ENCODE assay signal across 7 mouse cellular contexts in the genomic region with DNA sequence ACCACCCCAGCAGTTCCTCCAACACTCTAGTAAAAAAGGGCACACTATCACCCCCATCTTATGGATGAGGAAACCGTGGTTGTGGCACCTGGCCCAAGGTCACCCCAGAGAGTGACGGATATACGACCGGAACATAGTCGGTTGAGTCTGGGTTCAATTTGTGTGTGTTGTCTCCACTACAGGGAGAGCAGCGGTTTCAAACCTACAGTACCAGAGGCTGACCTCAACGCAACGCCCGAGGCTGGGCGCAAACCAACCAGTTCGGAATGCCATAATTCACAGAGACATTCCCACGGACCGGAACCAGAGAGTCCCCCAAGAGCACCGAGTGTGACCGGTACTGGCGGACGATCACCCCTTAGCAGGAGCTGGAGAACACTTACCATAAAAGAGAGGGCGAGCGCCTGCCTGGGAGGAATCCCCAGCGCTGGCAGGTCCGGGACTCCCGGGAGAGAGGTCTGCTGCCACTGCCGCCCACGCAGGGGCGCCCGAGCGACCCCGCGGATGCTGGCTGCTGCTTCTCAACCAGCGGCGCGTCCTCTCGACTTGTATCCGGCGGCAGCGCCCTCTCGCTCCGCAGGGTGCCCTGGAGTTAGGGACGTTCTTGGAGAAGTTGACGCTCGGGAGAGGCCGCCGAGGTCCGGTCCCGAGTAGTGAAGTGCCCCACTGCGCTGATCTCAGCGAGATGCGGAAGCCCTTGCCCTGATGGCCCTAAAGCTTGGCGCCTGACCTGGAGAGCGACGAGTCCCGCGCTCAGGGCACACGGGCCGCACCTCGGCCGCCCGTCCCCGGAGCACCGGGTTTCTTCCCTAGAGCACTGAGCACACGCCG. TPM values are rescaled to one million over a fixed set of nuclear protein-coding genes. Genes with fewer than 3 reads are reported as not detected.
DNase-seq lines count a peak whose midpoint lies in the region; ATAC-seq and TF ChIP-seq lines count a peak whose summit lies in the region.

No protein-coding gene starts in this region.

- WGBS in hindbrain, postnatal 0 days, result under 1% methylated on average over 62 of the region's 62 CpGs

- H3K4me3 ChIP-seq in cortical plate, adult 2 months (ENCODE audit: insufficient read depth, low read length), result peak overlapping the region; percentile 31
- H3K4me3 ChIP-seq in hindbrain, postnatal 0 days (ENCODE audit: low read length), result peak overlapping the region; percentile 65

- TF ChIP-seq CTCF in cortical plate, adult 2 months (IDR thresholded peaks at IDR 0.05; ENCODE audit: extremely low read depth, insufficient read depth, low read length), result no peak
- peak; percentile 56 for TF ChIP-seq CTCF in hindbrain, postnatal 0 days (IDR thresholded peaks at IDR 0.05; ENCODE audit: low read depth)

- peak; percentile 41 for ATAC-seq in hindbrain, postnatal 0 days
- peak; percentile 33 for ATAC-seq in megakaryocyte progenitor cell, adult 5-6 weeks (replicated peaks; ENCODE audit: poor library complexity)

- H3K4me1 ChIP-seq in cortical plate, adult 2 months (ENCODE audit: control insufficient read depth, insufficient read depth, low read length), result no peaks in the 10 kb centered on the region
- H3K4me1 ChIP-seq in hindbrain, postnatal 0 days (ENCODE audit: insufficient read depth, low read length), result peaks cover 26% of the 10 kb centered on the region

- peak; percentile 19 for DNase-seq in adrenal gland, adult 8-10 months
- DNase-seq in gastrocnemius, postnatal 14 days, result peak; percentile 68
- peak; percentile 90 for DNase-seq in hindbrain, postnatal 0 days (ENCODE audit: low spot score)
- peak; percentile 65 for DNase-seq in left cerebral cortex, postnatal 14 days (ENCODE audit: low spot score in 2 of 2)
- peak; percentile 77 for DNase-seq in right cerebral cortex, postnatal 4 days

- TF ChIP-seq POLR2A in cortical plate, adult 2 months (IDR thresholded peaks at IDR 0.05; ENCODE audit: extremely low read depth, insufficient read depth, low read length), result no peak

- H3K9me3 ChIP-seq in hindbrain, postnatal 0 days (ENCODE audit: low read length), result no peaks in the 10 kb centered on the region

- no peaks in the 10 kb centered on the region for H3K36me3 ChIP-seq in hindbrain, postnatal 0 days (ENCODE audit: insufficient read depth, low read length)

- H3K4me2 ChIP-seq in hindbrain, postnatal 0 days (ENCODE audit: low read depth, low read length), result peak overlapping the region; percentile 76

- no peaks in the 10 kb centered on the region for H3K27me3 ChIP-seq in hindbrain, postnatal 0 days (ENCODE audit: insufficient read depth, low read length)

- H3K9ac ChIP-seq in hindbrain, postnatal 0 days (replicated peaks; ENCODE audit: low read length), result peak overlapping the region; percentile 85

- H3K27ac ChIP-seq in cortical plate, adult 2 months (ENCODE audit: insufficient read depth, low read length), result no peak overlapping the region
- peak overlapping the region; percentile 96 for H3K27ac ChIP-seq in hindbrain, postnatal 0 days

- intact Hi-C loops in gastrocnemius, postnatal 14 days (cut with DNase I; ENCODE audit: low total_unique reads), result loop anchor here (5.0 kb wide), 1 partner anchor 56 kb away; no protein-coding TSS in a partner anchor
- intact Hi-C loops in left cerebral cortex, postnatal 14 days (cut with DNase I), result loop anchor here (1.0 to 5.0 kb wide), 3 partner anchors 49 to 102 kb away; no protein-coding TSS in a partner anchor

RNA-seq across cellular contexts. Expression of a gene that starts 0.6 kb away (rescaled TPM):
- under 1 TPM; 0.74 to 0.98 (median 0.85) TPM for total RNA-seq in adrenal gland, adult 8-10 months (2022)
- 3.6 and 3.7 TPM in 2 replicates for polyA plus RNA-seq in cortical plate, adult 2 months (2012; rRNA removed)
- 1 to 10 TPM; 2.6 to 6.3 TPM for total RNA-seq in gastrocnemius, postnatal 14 days (2021)
- 67.1 and 82.8 TPM in 2 replicates for total RNA-seq in hindbrain, postnatal 0 days (2014; rRNA removed)
- 36.2 and 37.2 TPM in 2 replicates for polyA plus RNA-seq in hindbrain, postnatal 0 days (2015; fragmentation: Nextera tagmentation; extraction: Ambion mirVana)
- 1 to 10 TPM; 6.7 to 6.9 TPM for total RNA-seq in left cerebral cortex, postnatal 14 days (2021)
- 2.7 and 4.2 TPM in 2 replicates for total RNA-seq in megakaryocyte progenitor cell, adult 5-6 weeks (2015)
- total RNA-seq in megakaryocyte progenitor cell, adult 5-6 weeks (2017), result 2.0 and 2.5 TPM in 2 replicates

Comparison
In these comparisons a context has a peak if more than half of its experiments do, and no peak if none do; other contexts are left out.
1. DNase-seq: peak in every context shown above with its lines; median percentile 90 in hindbrain, postnatal 0 days; 77 in right cerebral cortex, postnatal 4 days; 68 in gastrocnemius, postnatal 14 days; 65 in left cerebral cortex, postnatal 14 days; 19 in adrenal gland, adult 8-10 months.